15 mouse cellular contexts compared by ENCODE assay signal in genomic region chr5:148950064-148950463, GRCm38 (mm10). TPM values are rescaled to one million over a fixed set of nuclear protein-coding genes. Genes with fewer than 3 reads are reported as not detected.
DNase-seq lines count a peak whose midpoint lies in the region; TF ChIP-seq lines count a peak whose summit lies in the region.
"Had no signal": no experiment of that assay in that cellular context is flagged by ENCODE, and none has a peak within 500 bp of the region (broad histone marks: within the 10 kb centered on the region; RNA-seq: fewer than 3 reads in every experiment).

No protein-coding gene starts in this region.

- peak; percentile 13 for TF ChIP-seq POLR2A in myocyte (IDR thresholded peaks at IDR 0.05; ENCODE audit: insufficient read length, low read depth)

- H3K4me2 ChIP-seq in myocyte (ENCODE audit: low read depth) = peak overlapping the region; percentile 55
- H3K4me2 ChIP-seq: forebrain, embryonic 12.5 days; neural tube, embryonic 15.5 days had no signal

- no peak overlapping the region for H3K27ac ChIP-seq in heart, embryonic 10.5 days
- H3K27ac ChIP-seq in left cerebral cortex, adult 2 months = no peak overlapping the region
- H3K27ac ChIP-seq: forebrain, embryonic 12.5 days; neural tube, embryonic 15.5 days had no signal

- no peak overlapping the region for H3ac ChIP-seq in myocyte (ENCODE audit: control insufficient read depth, insufficient read length)

- DNase-seq in heart, postnatal 4 days = peak; percentile 48
- DNase-seq in heart, embryonic 10.5 days (ENCODE audit: low spot score) = no peak
- peak; percentile 9 for DNase-seq in right cerebral cortex, postnatal 25 days
- DNase-seq in right cerebral cortex, postnatal 36 days (ENCODE audit: low spot score in 2 of 2) = no peak
- DNase-seq in forelimb bud, embryonic 11.5 days (ENCODE audit: low read depth, low spot score) = peak; percentile 76
- DNase-seq in left cerebral cortex, adult 2 months (ENCODE audit: extremely low spot score in 1 of 2, low spot score in 2 of 2) = no peak
- DNase-seq in cerebellum, adult 9-10 months = no peak
- DNase-seq: adrenal gland, adult 8-10 months; cerebellum, adult 18-20 months; spleen, adult 18-20 months had no signal

- intact Hi-C loops in left cerebral cortex, adult 2 months (cut with DNase I) = no loop called here

- no peaks in the 10 kb centered on the region for H3K27me3 ChIP-seq in heart, embryonic 10.5 days (ENCODE audit: insufficient read depth, poor library complexity, severe bottlenecking)
- no peaks in the 10 kb centered on the region for H3K27me3 ChIP-seq in myocyte (ENCODE audit: control insufficient read depth, insufficient read depth, insufficient read length)
- H3K27me3 ChIP-seq: forebrain, embryonic 12.5 days; neural tube, embryonic 15.5 days had no signal

- H3K9me3 ChIP-seq in heart, embryonic 10.5 days = no peaks in the 10 kb centered on the region
- H3K9me3 ChIP-seq: forebrain, embryonic 12.5 days; neural tube, embryonic 15.5 days had no signal

- H3K4me3 ChIP-seq in heart, embryonic 10.5 days = no peak overlapping the region
- H3K4me3 ChIP-seq in myocyte = no peak overlapping the region
- no peak overlapping the region for H3K4me3 ChIP-seq in left cerebral cortex, adult 2 months
- H3K4me3 ChIP-seq: forebrain, embryonic 12.5 days; neural tube, embryonic 15.5 days had no signal

- 51% methylated on average over 15 of the region's 15 CpGs for WGBS in heart, embryonic 10.5 days

- H3K36me3 ChIP-seq in heart, embryonic 10.5 days = no peaks in the 10 kb centered on the region
- H3K36me3 ChIP-seq in myocyte (ENCODE audit: control insufficient read depth, insufficient read depth) = no peaks in the 10 kb centered on the region
- H3K36me3 ChIP-seq: forebrain, embryonic 12.5 days; neural tube, embryonic 15.5 days had no signal

- TF ChIP-seq CTCF in left cerebral cortex, adult 2 months (IDR thresholded peaks at IDR 0.05) = no peak

- H3K79me2 ChIP-seq in myocyte (ENCODE audit: control insufficient read depth, insufficient read depth) = no peaks in the 10 kb centered on the region

- peaks cover 3% of the 10 kb centered on the region; the same call in 1 of the 2 replicates for H3K4me1 ChIP-seq in heart, embryonic 10.5 days
- H3K4me1 ChIP-seq: forebrain, embryonic 12.5 days; neural tube, embryonic 15.5 days had no signal

TF ChIP-seq in myocyte, 11 proteins besides CTCF, POLR2A, EP300 and RAD21:
- TF ChIP-seq POLR2AphosphoS2 (IDR thresholded peaks at IDR 0.05; ENCODE audit: insufficient read length, low read depth) = peak; percentile 18
- TF ChIP-seq MYOD1 (IDR thresholded peaks at IDR 0.05; ENCODE audit: control insufficient read depth in 1 of 3, insufficient read length in 2 of 3, low read depth in 2 of 3) = peak in 1 of 3 experiments; percentile 32
- TF ChIP-seq MYOG (IDR thresholded peaks at IDR 0.05; ENCODE audit: control insufficient read depth in 1 of 3, insufficient read depth in 1 of 3, insufficient read length in 2 of 3, low read depth in 2 of 3) = peak in 1 of 3 experiments; percentile 46
- TF ChIP-seq USF1 (IDR thresholded peaks at IDR 0.05; ENCODE audit: low read depth) = no peak
- 0 out of 2 replicates have a peak, but pooled peaks have one; percentile 29 for TF ChIP-seq CEBPB (IDR thresholded peaks at IDR 0.05; ENCODE audit: insufficient read depth, poor library complexity, severe bottlenecking)
- TF ChIP-seq TCF3 (IDR thresholded peaks at IDR 0.05; ENCODE audit: insufficient read length, low read depth) = no peak

RNA-seq across cellular contexts. Expression of gene Katnal1, which starts 20.9 kb away (rescaled TPM):
- total RNA-seq in heart, postnatal 4 days (2021) = 10 to 100 TPM in 1 of 2 experiments, 1 to 10 TPM in 1; 9.6 to 11.0 TPM
- polyA plus RNA-seq in heart, embryonic 10.5 days (2016; fragmentation: Nextera tagmentation; extraction: Ambion mirVana) = 17.5 and 19.5 TPM in 2 replicates
- polyA plus RNA-seq in myocyte (2012; fragmentation: generic; extraction: Trizol) = 7.6 TPM
- 10 to 100 TPM; 76.6 to 78.1 TPM for total RNA-seq in left cerebral cortex, adult 2 months (2021)

RNA-seq across cellular contexts. Expression of gene Gm42791, which starts 44.9 kb away (rescaled TPM):
- total RNA-seq in heart, postnatal 4 days (2021) = 1 to 10 TPM; 2.6 to 2.9 TPM
- polyA plus RNA-seq in heart, embryonic 10.5 days (2016; fragmentation: Nextera tagmentation; extraction: Ambion mirVana) = 0.57 and 2.6 TPM in 2 replicates
- 0.11 TPM for polyA plus RNA-seq in myocyte (2012; fragmentation: generic; extraction: Trizol)
- total RNA-seq in left cerebral cortex, adult 2 months (2021) = 10 to 100 TPM; 34.0 to 39.1 TPM
- polyA plus RNA-seq: gonadal fat pad, adult 2 months; urinary bladder, adult 2 months had no signal

Comparison
In these comparisons a context has a peak if more than half of its experiments do, and no peak if none do; other contexts are left out.
1. DNase-seq: peak in heart, postnatal 4 days (single experiment), right cerebral cortex, postnatal 25 days (single experiment) and forelimb bud, embryonic 11.5 days (single experiment); none in heart, embryonic 10.5 days (single experiment), right cerebral cortex, postnatal 36 days (0 of 2), left cerebral cortex, adult 2 months (0 of 2) and cerebellum, adult 9-10 months (single experiment).
2. RNA of gene Katnal1, which starts 20.9 kb away (total RNA-seq): 76.6 to 78.1 TPM in left cerebral cortex, adult 2 months; 9.6 to 11.0 TPM in heart, postnatal 4 days; every median in the first group is over 4 times any median in the second.
3. RNA of gene Gm42791, which starts 44.9 kb away (total RNA-seq): 34.0 to 39.1 TPM in left cerebral cortex, adult 2 months; 2.6 to 2.9 TPM in heart, postnatal 4 days; every median in the first group is over 4 times any median in the second.